Mouse (Mus musculus): Measurements from ENCODE around the gene Rfx1.

GRCm38 (mm10) chr8:84079206-84079605, 12.6 kb downstream of the Rfx1 start:
- TF ChIP-seq POLR2A (IDR thresholded peaks at IDR 0.05; ENCODE audit: insufficient read depth, low read depth, low read length) (no peak), CTCF (IDR thresholded peaks at IDR 0.05; ENCODE audit: insufficient read depth, low read depth, low read length) (no peak)
